Mouse (Mus musculus) liver, embryonic 13.5 days (tissue): ENCODE measurements around the gene Slc6a1. TPM values are rescaled to one million over a fixed set of nuclear protein-coding genes. Genes with fewer than 3 reads are reported as not detected.

Experiments
- ATAC-seq: fragments of 200-750 bp; cut with Nextera tagmentation; 2 replicates; pipeline ENCODE4 v1.8.0; 2017; ENCODE audit warnings: low read depth, mild to moderate bottlenecking, moderate number of reproducible peaks, moderate library complexity
- DNase-seq: peaks from one replicate; pipeline ENCODE4 v3.0.0; 2022
- H3K27ac ChIP-seq: fragments of 300-500 bp; sonication (generic); 2 replicates; pipeline ENCODE4 v1.5.1; 2015; ENCODE audit warnings: moderate library complexity, mild to moderate bottlenecking, inconsistent platforms
- H3K27me3 ChIP-seq: fragments of 300-500 bp; sonication (generic); 2 replicates; pipeline ENCODE4 v1.6.1; 2015; ENCODE audit warnings: mild to moderate bottlenecking, inconsistent platforms
- H3K36me3 ChIP-seq: fragments of 300-500 bp; sonication (generic); 2 replicates; pipeline ENCODE4 v1.6.1; 2015; ENCODE audit warnings: mild to moderate bottlenecking, inconsistent platforms
- H3K4me1 ChIP-seq: fragments of 300-500 bp; sonication (generic); replicated peaks from 2 replicates; pipeline ENCODE4 v1.6.1; 2015; ENCODE audit warnings: inconsistent platforms
- H3K4me2 ChIP-seq: fragments of 300-500 bp; sonication (generic); 2 replicates; pipeline ENCODE4 v1.6.1; 2015; ENCODE audit warnings: inconsistent platforms, mild to moderate bottlenecking, moderate library complexity
- H3K4me3 ChIP-seq: fragments of 300-500 bp; sonication (generic); replicated peaks from 2 replicates; pipeline ENCODE4 v1.5.1; 2015; ENCODE audit warnings: mild to moderate bottlenecking, inconsistent platforms
- H3K9ac ChIP-seq: fragments of 300-500 bp; sonication (generic); 2 replicates; pipeline ENCODE4 v1.6.1; 2015; ENCODE audit warnings: mild to moderate bottlenecking, inconsistent platforms
- H3K9me3 ChIP-seq: fragments of 300-500 bp; sonication (generic); replicated peaks from 2 replicates; pipeline ENCODE4 v1.6.1; 2016; ENCODE audit warnings: inconsistent platforms
- WGBS: fragments of 180-500 bp; shearing (Covaris S2); methylation state at CpG from one replicate; pipeline ENCODE4 v1.1.7; 2015; ENCODE audit not compliant: insufficient replicate concordance; 5-methylcytosine and 5-hydroxymethylcytosine counted together
- polyA plus RNA-seq: library from polyadenylated mRNA; unstranded; fragments of >200 nt; fragmentation: Nextera tagmentation; extraction: Ambion mirVana; gene quantifications from 2 replicates; pipeline ENCODE4 v1.2.1, GENCODE M21; 2015

The Slc6a1 gene
- polyA plus RNA-seq, 1 experiment from 2014 or later = 0.14 TPM

- no peak overlapping the region for H3K4me3 ChIP-seq
- H3K27me3 ChIP-seq = no peaks in the 10 kb centered on the region
- H3K4me1 ChIP-seq = no peaks in the 10 kb centered on the region
- no peaks in the 10 kb centered on the region for H3K36me3 ChIP-seq
- DNase-seq (no peak), ATAC-seq (no peak)
- no peak overlapping the region for H3K9ac ChIP-seq
- H3K9me3 ChIP-seq = no peaks in the 10 kb centered on the region
- H3K27ac ChIP-seq = no peak overlapping the region
- H3K4me2 ChIP-seq = no peak overlapping the region
- 67% methylated on average over 8 of the region's 8 CpGs for WGBS
These were observed 81.3 kb downstream of the Slc6a1 start for GRCm38 (mm10) chr6:114363740-114364139.

DNA sequence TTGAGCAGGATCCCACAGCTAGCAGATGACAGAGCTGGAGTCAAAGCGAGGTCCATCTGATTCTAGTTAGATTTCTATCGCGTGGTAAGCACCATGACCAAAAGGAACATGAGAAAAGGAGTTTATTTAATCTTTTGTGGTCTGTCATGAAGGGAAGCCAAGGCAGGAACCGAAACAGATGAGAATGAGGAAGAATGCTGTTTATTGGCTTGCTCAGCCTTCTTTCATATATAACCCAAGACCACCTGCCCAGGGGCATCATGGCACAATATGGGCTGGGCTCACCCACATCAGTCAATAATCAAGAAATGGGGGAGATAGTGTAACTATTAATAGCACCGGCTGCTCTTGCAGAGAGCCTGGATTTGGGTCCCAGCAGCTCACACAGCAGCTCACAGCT lies 82.3 kb downstream of the Slc6a1 start:
- Histone ChIP-seq H3K27ac (no peak overlapping the region), H3K27me3 (no peaks in the 10 kb centered on the region), H3K4me2 (no peak overlapping the region), H3K36me3 (no peaks in the 10 kb centered on the region), H3K9ac (no peak overlapping the region), H3K4me3 (no peak overlapping the region), H3K9me3 (no peaks in the 10 kb centered on the region), H3K4me1 (no peaks in the 10 kb centered on the region)
- no peak for DNase-seq
- WGBS = 38% methylated on average over 5 of the region's 5 CpGs
- ATAC-seq = no peak

DNA sequence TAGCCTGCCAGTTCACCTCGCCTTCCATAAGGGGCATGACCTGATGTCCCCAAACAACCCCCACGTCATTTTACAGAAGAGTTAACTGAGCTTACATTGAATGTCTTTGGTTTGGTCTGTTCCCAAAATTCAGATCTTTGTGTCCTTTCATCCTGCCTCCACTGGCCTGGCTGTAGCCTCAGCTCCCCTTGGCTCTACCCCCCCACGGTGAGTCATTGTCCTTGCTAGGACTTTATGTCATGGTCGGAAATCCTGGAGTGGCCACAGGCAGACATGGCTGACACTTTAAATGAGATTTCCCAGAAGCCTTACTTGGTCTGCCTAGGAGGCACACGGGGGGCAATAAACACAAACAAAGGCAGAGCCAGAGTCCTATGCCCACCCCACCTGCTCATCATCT lies 83.8 kb downstream of the Slc6a1 start:
- no peak for DNase-seq
- 50% methylated on average over 5 of the region's 5 CpGs for WGBS
- H3K4me3 ChIP-seq = no peak overlapping the region
- no peak overlapping the region for H3K4me2 ChIP-seq
- H3K27ac ChIP-seq = no peak overlapping the region
- H3K36me3 ChIP-seq = no peaks in the 10 kb centered on the region
- no peak for ATAC-seq
- no peaks in the 10 kb centered on the region for H3K4me1 ChIP-seq
- H3K27me3 ChIP-seq = no peaks in the 10 kb centered on the region
- no peak overlapping the region for H3K9ac ChIP-seq
- no peaks in the 10 kb centered on the region for H3K9me3 ChIP-seq

Other genes starting within 250 kb of the Slc6a1 start
- gene Atp2b2, start 240.0 kb upstream of the Slc6a1 start, polyA plus RNA-seq = 0.58 and 0.72 TPM in 2 replicates
- 0.07 and 0.14 TPM in 2 replicates for gene Slc6a11, start 151.4 kb upstream of the Slc6a1 start, polyA plus RNA-seq
- not detected in 2 replicates for gene Hrh1, start 115.3 kb downstream of the Slc6a1 start, polyA plus RNA-seq